Mouse (Mus musculus): Measurements from ENCODE around the gene Hand1. TPM values are rescaled to one million over a fixed set of nuclear protein-coding genes. Genes with fewer than 3 reads are reported as not detected.
"Not testable (repeated sequence)": the region's sequence is repeated elsewhere in the genome, so short reads cannot be mapped to it uniquely, and the experiment has no call there.

Gene Hand1
- polyA plus RNA-seq, 1 experiment = 1.4 TPM

- DNase-seq = no peak
- H3K27me3 ChIP-seq (replicated peaks; ENCODE audit: control insufficient read depth, insufficient read depth, low read length) = peaks cover 5% of the 10 kb centered on the region; the same call in 1 of the 2 replicates
- TF ChIP-seq CTCF (conservative IDR thresholded peaks at IDR 0.05; ENCODE audit: insufficient read depth, insufficient read length, low read depth, low read length) (no peak), POLR2A (IDR thresholded peaks at IDR 0.05; ENCODE audit: low read depth, low read length) (no peak)
- H3K27ac ChIP-seq (ENCODE audit: insufficient read depth, low read depth, low read length) = no peak overlapping the region
- H3K36me3 ChIP-seq (ENCODE audit: control insufficient read depth, insufficient read depth, low read length) = no peaks in the 10 kb centered on the region
- WGBS = 5% methylated on average over 41 of the region's 41 CpGs
- peak overlapping the region; percentile 18; the same call in 1 of the 2 replicates for H3K4me3 ChIP-seq (ENCODE audit: insufficient read depth, low read depth, low read length)
- no peaks in the 10 kb centered on the region for H3K4me1 ChIP-seq (ENCODE audit: control insufficient read depth, insufficient read depth, low read length)
Observed at GRCm38 (mm10) chr11:57827048-57827914, 5.3 kb downstream of the Hand1 start.

GRCm38 (mm10) chr11:57825234-57825633 lies 7.4 kb downstream of the Hand1 start:
- not testable (repeated sequence) for H3K27me3 ChIP-seq (replicated peaks; ENCODE audit: control insufficient read depth, insufficient read depth, low read length); H3K27ac ChIP-seq (ENCODE audit: insufficient read depth, low read depth, low read length); DNase-seq; H3K4me3 ChIP-seq (ENCODE audit: insufficient read depth, low read depth, low read length); H3K4me1 ChIP-seq (ENCODE audit: control insufficient read depth, insufficient read depth, low read length); H3K36me3 ChIP-seq (ENCODE audit: control insufficient read depth, insufficient read depth, low read length)
- WGBS = 66% methylated on average over 11 of the region's 11 CpGs

DNA sequence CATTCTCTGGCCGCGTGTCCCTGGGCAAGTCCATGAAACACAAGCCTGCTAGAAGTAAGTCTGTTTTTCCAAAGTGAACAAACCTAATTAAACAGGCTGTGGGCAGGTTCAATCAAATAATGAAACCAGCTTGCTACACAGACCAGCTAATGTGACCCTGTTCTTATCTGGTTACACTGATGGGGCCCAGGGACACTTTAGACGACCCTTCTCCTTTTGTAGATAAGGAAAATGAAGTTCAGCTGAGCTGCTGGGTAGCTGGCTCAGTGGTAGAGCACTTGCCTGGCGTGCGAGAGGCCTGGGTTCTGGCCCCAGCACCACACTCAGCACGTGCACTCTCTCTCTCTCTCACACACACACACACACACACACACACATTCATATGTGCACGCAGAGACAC lies 8.9 kb downstream of the Hand1 start:
- no peak for DNase-seq
- peaks cover 3% of the 10 kb centered on the region; the same call in 1 of the 2 replicates for H3K27me3 ChIP-seq (replicated peaks; ENCODE audit: control insufficient read depth, insufficient read depth, low read length)
- H3K4me1 ChIP-seq (ENCODE audit: control insufficient read depth, insufficient read depth, low read length) = no peaks in the 10 kb centered on the region
- H3K36me3 ChIP-seq (ENCODE audit: control insufficient read depth, insufficient read depth, low read length) = no peaks in the 10 kb centered on the region
- no peak for TF ChIP-seq CTCF (conservative IDR thresholded peaks at IDR 0.05; ENCODE audit: insufficient read depth, insufficient read length, low read depth, low read length)
- no peak overlapping the region for H3K27ac ChIP-seq (ENCODE audit: insufficient read depth, low read depth, low read length)
- 78% methylated on average over 7 of the region's 7 CpGs for WGBS
- H3K4me3 ChIP-seq (ENCODE audit: insufficient read depth, low read depth, low read length) = no peak overlapping the region

DNA sequence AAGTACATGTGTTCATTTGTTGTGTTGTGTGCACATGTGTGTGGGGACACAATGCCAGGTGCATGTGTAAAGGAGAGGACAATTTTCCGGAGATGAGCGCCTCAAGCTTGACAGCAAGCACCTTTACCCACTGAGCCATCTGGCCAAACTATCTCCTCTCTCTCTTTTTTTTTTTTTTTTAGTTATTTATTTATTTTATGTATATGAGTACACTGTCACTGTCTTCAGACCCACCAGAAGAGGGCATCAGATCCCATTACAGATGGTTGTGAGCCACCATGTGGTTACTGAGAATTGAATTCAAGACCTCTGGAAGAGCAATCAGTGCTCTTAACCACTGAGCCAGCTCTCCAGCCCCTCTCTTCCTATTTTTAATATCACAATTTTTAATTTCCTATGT lies 9.5 kb downstream of the Hand1 start:
- not testable (repeated sequence) for H3K27me3 ChIP-seq (replicated peaks; ENCODE audit: control insufficient read depth, insufficient read depth, low read length); H3K4me3 ChIP-seq (ENCODE audit: insufficient read depth, low read depth, low read length); H3K27ac ChIP-seq (ENCODE audit: insufficient read depth, low read depth, low read length); H3K36me3 ChIP-seq (ENCODE audit: control insufficient read depth, insufficient read depth, low read length); H3K4me1 ChIP-seq (ENCODE audit: control insufficient read depth, insufficient read depth, low read length); DNase-seq
- 97% methylated on average over 2 of the region's 2 CpGs for WGBS

DNA sequence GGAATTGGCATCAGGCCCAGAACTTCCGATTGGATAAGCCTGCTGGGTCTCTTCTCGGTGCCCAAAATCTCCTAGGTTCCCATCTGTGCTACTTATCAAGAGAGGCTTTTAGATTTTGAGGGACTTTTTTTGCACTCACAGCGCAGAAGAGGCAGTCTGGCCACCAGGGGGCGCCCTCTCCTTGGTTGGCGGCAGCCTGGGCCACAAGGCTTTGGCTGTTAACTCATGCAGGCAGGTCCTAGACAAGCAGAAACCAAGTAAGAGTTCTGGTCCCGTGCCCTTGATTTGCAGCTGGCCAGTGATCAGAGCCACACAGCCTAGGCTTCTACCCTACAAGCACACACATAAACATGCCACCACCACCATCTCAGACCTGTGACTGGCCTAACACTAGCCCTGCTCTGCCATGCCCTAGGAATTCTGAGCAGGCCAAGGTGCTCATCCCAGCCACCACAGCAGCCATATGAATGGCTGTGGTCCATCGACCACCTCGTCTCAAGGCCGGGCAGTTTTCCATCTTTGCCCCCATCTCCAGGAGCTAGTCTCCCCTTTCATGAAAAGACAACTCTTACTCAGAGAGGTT lies 12.5 kb downstream of the Hand1 start:
- H3K27ac ChIP-seq (ENCODE audit: insufficient read depth, low read depth, low read length) = no peak overlapping the region
- H3K27me3 ChIP-seq (replicated peaks; ENCODE audit: control insufficient read depth, insufficient read depth, low read length) = no peaks in the 10 kb centered on the region
- 29% methylated on average over 9 of the region's 9 CpGs for WGBS
- TF ChIP-seq CTCF (conservative IDR thresholded peaks at IDR 0.05; ENCODE audit: insufficient read depth, insufficient read length, low read depth, low read length) (peak; percentile 78), POLR2A (IDR thresholded peaks at IDR 0.05; ENCODE audit: low read depth, low read length) (no peak)
- DNase-seq = peak; percentile 65
- no peak overlapping the region for H3K4me3 ChIP-seq (ENCODE audit: insufficient read depth, low read depth, low read length)
- H3K36me3 ChIP-seq (ENCODE audit: control insufficient read depth, insufficient read depth, low read length) = no peaks in the 10 kb centered on the region
- no peaks in the 10 kb centered on the region for H3K4me1 ChIP-seq (ENCODE audit: control insufficient read depth, insufficient read depth, low read length)

DNA sequence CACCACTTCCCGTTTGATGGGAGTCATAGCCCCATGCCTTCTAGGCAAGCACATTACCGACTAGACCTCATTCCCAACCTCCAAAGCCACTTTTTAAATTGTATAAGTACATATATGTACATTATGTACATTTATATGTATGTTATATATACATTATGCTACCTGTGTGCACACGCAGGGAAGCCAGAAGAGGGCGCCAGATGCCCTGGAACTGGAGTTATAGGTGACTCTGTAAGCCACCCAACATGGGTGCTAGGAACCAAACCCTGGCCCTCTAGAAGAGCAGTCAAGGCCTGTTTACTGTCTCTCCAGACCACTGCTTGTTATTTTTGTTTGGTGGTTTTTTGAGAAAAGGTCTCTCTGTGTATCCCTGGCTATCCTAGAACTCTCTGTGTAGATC lies 14.4 kb downstream of the Hand1 start:
- Histone ChIP-seq H3K27ac (ENCODE audit: insufficient read depth, low read depth, low read length) (no peak overlapping the region), H3K27me3 (replicated peaks; ENCODE audit: control insufficient read depth, insufficient read depth, low read length) (no peaks in the 10 kb centered on the region), H3K4me1 (ENCODE audit: control insufficient read depth, insufficient read depth, low read length) (no peaks in the 10 kb centered on the region), H3K4me3 (ENCODE audit: insufficient read depth, low read depth, low read length) (no peak overlapping the region), H3K36me3 (ENCODE audit: control insufficient read depth, insufficient read depth, low read length) (no peaks in the 10 kb centered on the region)
- WGBS = 86% methylated on average over 4 of the region's 4 CpGs
- DNase-seq = no peak
- TF ChIP-seq POLR2A (IDR thresholded peaks at IDR 0.05; ENCODE audit: low read depth, low read length) (no peak), CTCF (conservative IDR thresholded peaks at IDR 0.05; ENCODE audit: insufficient read depth, insufficient read length, low read depth, low read length) (no peak)

GRCm38 (mm10) chr11:57813641-57814040 lies 19.0 kb downstream of the Hand1 start:
- no peak for DNase-seq
- no peaks in the 10 kb centered on the region for H3K36me3 ChIP-seq (ENCODE audit: control insufficient read depth, insufficient read depth, low read length)
- H3K4me1 ChIP-seq (ENCODE audit: control insufficient read depth, insufficient read depth, low read length) = no peaks in the 10 kb centered on the region
- WGBS = 91% methylated on average over 3 of the region's 3 CpGs
- H3K4me3 ChIP-seq (ENCODE audit: insufficient read depth, low read depth, low read length) = no peak overlapping the region
- no peak for TF ChIP-seq CTCF (conservative IDR thresholded peaks at IDR 0.05; ENCODE audit: insufficient read depth, insufficient read length, low read depth, low read length)
- H3K27ac ChIP-seq (ENCODE audit: insufficient read depth, low read depth, low read length) = no peak overlapping the region
- H3K27me3 ChIP-seq (replicated peaks; ENCODE audit: control insufficient read depth, insufficient read depth, low read length) = no peaks in the 10 kb centered on the region

Data from kidney, adult 2 months (tissue).